Mouse (Mus musculus) monocyte, adult 5-6 weeks (primary cell): Measurements from ENCODE around the gene Klf2. TPM values are rescaled to one million over a fixed set of nuclear protein-coding genes. Genes with fewer than 3 reads are reported as not detected.

Source experiments
- ATAC-seq: fragments of 153-309, 156-312 bp; replicated peaks from 2 replicates; pipeline ENCODE4 v1.8.0; 2017; ENCODE audit warnings: mild to moderate bottlenecking; ENCODE audit not compliant: low TSS enrichment, insufficient number of reproducible peaks, severe bottlenecking, poor library complexity, low FRiP score
- total RNA-seq: library from RNA; stranded (forward); fragments of 200-1000, 200-491, 200-594 nt; gene quantifications from 3 replicates; pipeline ENCODE4 v1.2.3, GENCODE M21; 2017

The Klf2 gene
- total RNA-seq, 1 experiment from 2014 or later, result 183 TPM

DNA sequence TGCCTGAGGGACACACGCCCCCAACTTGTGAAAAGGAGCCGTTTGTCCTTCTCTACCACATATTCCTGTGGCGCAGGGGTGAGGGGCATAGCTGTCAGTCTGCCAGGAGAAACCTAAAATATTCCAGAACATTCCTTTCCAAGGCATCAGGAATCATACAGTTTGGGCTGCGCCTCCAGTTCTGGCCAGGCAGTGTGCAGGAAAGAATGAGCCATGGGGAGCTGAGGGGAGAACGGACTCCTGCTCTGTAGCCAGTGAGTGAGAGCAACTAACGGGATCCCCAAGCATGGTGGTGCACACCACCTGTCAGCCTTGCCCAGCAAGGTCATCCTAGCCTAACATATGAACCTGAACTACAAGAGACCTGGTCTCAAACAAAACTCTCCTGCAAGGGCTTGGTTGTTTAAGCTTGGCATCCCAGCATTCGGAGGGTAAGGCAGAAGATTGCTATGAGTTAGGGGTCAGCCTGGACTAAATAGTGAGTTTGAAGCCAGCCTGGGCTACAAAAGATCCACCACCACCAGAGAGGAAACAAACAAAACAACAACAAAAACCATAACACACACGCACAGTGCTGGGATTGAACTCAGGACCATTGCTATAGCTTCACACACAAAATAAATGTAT lies 15.7 kb upstream of the Klf2 start:
- peak; percentile 24 for ATAC-seq

DNA sequence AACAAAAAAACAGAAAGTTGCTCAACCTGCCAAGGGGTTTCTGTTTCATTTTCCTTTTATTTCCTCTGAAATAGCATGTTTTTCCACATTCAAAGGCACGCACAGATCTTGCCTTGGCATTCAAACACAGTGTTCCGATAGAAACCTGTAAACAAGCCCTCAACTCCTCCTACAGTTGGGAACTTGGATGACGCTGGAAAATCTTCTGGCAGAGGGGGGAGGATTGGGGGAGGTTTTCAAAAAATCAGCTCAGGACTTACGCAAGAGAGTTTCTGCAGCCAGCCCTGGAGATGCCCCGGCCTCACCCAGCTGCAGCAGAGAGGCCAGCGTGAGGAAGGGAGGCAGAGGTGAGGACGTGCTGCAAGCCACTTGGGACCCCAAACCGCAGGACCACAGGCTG lies 15.2 kb upstream of the Klf2 start:
- ATAC-seq, result peak; percentile 87

DNA sequence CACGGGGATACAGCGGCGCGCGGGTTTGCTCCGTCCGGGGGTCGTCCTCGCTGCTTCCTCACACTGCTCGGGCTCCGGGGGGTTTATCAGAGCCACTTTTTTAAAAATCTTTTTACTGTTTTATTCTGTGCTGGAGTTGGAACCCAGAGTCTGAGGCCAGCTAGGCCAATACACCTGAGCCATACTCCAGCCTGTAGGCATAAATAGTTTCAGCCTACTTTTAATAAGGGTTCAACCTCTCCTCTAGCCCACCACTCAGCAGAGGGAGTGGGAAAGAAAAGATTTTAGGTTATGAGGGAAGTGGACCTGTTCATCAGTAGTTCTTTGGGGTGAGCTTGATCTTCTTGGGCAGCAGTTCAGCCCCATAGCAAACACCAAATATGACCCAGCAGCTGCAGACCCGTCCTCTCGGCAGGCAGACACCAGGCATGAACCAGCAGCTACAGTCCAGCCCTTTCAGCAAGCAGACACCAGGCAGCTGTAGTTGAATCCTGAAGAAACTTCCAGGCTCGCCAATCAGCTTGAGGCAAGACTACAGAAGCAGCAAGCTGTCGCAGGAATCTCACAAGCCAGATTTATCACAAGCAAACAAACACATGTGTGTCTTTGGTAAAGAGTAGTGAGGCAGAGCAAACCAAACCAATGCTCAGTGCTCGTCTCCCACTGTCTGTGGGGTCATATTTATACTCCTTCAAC lies 13.5 kb upstream of the Klf2 start, which contains the start of gene Gm10282:
TSS of gene Gm10282 (minus strand) at position 51 of the 696 bp plus-strand sequence.
- no peak for ATAC-seq

DNA sequence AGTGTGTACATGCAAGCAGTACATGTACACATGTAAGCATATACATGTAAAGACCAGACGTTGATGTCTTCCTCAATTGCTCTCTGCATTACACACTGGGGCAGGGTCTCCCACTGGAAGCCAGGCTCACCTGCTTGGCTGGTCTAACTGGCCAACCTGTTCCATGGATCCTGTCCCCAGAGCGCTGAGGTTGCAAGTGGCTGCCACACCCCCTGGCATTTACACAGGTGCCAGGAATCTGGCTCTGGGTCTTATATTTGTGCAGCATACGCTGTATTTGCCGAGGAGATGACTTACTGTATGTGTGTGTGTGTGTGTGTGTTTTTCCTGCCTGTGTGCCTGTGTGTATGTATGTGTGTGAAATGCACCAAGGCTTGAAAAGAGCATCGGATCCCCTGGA lies 11.9 kb upstream of the Klf2 start:
- ATAC-seq, result no peak

DNA sequence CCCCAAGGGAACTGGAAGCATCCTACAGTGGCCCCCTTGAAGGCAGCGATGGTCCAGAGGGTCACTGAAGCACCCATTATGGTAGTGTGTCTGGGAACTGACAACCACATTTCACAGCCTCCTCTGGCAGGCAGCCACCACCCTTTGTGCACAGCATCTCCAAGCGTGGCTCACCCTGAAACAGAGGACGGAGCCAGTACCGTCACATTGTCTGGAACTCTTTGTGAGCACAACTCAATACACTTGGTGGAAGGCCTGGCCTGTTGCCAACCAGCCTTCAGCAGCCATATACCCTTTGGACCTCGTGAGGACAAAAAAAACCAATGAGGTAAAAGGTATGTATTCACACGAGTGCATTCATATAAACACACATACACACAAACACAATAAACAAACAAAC lies 10.6 kb upstream of the Klf2 start:
- ATAC-seq, result no peak

DNA sequence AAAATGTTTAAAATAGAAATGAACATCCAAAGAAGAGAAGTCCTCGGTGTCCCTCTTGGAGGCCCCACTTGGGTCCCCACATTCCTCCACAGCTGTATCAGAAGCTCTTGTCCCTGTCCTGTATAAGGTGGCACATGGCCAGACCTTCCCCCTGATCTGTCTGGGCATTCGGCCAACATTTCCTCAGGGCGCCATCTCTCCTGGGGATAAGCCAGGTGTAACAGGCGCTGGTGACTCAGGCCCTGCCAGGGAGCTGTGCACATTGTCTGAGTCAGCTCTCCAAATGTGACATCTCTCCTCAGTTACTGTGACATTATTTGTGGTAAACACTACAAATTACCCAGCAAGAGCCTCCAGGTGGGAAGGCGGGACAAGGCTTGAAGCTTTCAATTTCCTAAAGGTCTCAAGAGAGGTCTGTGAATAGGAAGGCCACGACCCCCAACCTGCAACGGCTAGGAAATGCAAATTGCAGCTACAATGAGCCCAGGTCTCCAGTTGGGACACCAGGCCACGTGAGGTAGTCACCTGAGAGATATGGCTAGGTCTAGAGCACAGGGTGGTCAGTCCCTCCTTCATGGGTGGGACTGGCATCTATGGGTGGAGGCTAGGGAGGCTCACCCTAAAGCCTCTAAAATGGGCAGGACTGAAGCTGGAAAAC lies 7.9 kb upstream of the Klf2 start:
- no peak for ATAC-seq

DNA sequence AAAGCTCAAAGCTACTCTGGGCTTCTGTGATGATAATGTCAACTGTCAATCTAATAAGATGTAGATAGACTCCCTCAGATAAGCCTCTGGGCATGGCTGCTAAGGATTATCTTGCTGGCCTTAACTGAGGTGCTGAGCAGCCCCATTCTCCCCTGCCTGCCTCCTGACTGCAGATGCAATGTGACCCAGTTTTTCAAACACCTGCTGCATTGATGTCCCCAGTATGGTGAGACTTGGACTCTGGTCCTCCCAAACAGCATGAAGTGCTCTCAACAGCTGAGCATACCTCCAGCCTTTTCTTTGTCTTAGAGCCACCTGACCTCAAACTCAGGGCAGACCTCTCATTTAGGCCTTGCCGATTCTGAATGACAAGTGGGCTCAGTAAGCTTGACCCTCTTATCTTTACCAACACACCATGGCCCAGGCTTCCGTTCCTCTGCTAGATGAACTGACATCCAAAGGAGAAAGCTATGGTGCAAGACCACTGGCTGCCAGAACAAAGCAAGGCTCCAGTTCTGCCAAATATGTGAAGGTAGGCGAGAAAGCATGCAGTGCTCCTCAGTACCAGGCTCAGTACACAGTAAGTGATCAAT lies 5.8 kb upstream of the Klf2 start:
- no peak for ATAC-seq

DNA sequence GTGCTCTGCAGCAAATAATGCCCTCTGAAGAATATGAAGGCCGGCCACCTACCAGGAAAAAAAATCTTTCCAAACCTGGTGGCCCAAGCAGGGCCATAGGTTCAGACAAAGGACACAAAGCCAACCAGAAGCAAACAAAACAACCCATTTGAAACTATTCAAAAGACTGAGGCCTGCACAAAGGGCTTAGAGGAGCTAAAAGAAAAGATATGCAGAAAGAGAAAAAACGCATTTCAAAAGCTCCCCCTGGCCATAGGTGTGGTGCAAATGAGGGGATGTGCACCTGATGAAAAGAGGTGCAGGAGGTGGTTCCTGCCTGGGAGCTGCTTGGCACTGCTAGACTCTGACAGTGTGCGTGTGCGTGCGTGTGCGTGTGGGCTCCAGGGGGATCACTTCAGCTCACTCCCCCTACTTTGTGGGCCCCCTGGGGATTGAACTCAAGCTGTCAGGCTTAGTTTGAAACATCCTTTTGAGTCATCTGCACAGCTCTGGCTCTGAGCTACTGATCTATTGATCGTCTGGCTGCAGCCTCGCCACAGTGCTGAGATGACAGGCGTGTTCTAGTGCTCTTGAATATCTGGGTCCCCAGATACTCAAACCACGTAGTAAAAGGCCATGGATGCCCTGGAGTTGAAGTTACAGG lies 2.7 kb upstream of the Klf2 start:
- ATAC-seq, result no peak

DNA sequence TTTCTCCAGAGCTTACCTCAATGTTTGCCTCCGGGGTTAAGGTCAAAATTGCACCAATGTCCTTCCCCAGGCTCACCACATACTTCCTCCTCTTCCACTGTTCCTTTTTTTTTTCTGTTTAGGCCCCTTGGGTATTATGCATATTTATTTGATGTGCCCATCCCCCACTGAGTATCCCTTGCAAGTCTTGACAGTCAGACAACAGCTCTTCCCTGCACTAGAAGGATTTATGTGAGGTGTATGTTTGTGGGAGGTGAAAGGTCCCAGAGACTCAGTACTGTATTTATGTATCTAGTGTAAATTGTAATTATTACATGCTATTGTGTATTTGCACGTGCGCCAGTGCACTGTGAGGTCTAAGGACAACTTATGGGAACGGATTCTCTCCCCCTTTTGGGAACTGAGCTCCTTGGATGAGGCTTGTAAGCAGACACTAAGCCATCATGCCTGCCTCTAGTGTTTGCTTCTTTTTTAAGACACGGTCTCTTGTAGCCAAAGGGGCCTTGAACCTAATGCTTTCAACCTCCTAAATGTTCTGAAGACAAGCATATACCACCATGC lies 1.0 kb upstream of the Klf2 start:
- ATAC-seq, result peak; percentile 48

DNA sequence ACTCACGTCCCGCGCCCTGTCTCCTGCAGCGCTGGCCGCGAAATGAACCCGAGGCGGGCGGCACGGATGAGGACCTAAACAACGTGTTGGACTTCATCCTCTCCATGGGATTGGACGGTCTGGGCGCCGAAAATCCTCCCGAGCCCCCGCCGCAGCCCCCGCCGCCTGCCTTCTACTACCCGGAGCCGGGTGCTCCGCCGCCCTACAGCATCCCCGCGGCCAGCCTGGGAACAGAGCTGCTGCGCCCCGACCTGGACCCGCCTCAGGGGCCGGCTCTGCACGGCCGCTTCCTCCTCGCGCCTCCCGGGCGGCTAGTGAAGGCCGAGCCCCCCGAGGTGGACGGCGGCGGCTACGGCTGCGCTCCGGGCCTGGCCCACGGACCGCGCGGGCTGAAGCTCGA lies 564 bp downstream of the Klf2 start:
- ATAC-seq, result no peak

DNA sequence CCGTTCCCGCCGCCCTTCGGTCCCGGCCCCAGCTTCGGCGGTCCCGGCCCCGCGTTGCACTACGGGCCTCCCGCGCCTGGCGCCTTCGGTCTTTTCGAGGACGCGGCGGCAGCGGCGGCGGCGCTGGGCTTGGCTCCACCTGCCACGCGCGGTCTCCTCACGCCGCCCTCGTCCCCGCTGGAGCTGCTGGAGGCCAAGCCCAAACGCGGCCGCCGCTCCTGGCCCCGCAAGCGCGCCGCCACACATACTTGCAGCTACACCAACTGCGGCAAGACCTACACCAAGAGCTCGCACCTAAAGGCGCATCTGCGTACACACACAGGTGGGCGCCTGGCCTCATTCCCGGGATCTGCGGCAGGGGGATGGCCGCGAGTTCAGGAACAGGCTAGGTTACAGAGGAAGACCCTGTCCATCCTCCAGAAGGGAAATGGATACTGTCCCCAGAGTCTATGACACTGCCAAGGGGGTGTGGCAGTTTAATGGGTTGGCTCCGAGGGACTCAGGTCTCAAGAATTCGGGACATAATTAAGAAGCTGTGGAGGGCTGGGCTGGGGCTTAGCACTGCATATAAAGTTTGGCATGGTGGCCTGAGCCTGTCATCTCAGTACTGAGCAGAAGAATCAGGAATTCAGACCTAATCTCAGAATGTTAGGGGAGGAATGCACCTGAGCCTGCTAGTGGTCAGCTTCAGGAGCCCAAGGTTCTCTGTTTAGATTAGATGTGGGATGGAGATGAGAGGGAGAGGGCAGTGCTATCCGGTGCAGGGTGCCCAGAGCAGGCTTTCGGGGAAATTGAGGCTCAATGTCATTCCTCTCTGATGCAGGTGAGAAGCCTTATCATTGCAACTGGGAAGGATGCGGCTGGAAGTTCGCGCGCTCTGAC lies 1.3 kb downstream of the Klf2 start:
- ATAC-seq, result no peak

DNA sequence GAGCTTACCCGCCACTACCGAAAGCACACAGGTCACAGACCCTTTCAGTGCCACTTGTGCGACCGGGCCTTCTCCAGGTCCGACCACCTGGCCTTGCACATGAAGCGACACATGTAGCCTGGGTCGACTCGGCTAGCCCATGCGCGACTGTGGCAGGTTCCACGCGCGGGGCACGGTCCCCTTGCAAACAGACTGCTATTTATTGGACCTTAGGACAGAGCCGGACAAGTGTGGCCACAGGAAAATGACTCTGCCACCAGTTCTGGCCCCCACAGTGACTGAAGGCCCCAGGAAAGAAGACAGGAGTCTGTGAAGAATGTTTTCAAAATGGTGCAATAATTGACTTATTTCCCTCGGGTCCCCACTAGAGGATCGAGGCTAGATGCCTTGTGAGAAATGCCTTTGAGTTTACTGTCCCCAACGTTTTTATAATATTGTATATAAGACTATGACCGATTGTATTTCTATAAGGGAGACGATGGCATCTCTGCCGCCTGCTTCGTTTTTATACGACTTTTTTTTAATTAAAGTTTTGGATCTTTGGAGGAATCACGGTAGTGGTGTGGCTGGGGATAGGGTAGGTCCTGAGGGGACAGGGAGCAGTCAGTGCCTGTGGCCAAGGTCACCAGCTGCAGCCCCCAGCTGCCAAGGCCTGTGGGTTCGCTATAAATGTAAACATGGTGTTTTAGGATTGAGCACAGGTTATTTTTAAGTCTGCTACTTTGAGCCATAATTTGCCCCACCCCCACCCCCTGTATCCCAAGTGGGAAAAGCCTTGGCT lies 2.2 kb downstream of the Klf2 start:
- ATAC-seq, result no peak

DNA sequence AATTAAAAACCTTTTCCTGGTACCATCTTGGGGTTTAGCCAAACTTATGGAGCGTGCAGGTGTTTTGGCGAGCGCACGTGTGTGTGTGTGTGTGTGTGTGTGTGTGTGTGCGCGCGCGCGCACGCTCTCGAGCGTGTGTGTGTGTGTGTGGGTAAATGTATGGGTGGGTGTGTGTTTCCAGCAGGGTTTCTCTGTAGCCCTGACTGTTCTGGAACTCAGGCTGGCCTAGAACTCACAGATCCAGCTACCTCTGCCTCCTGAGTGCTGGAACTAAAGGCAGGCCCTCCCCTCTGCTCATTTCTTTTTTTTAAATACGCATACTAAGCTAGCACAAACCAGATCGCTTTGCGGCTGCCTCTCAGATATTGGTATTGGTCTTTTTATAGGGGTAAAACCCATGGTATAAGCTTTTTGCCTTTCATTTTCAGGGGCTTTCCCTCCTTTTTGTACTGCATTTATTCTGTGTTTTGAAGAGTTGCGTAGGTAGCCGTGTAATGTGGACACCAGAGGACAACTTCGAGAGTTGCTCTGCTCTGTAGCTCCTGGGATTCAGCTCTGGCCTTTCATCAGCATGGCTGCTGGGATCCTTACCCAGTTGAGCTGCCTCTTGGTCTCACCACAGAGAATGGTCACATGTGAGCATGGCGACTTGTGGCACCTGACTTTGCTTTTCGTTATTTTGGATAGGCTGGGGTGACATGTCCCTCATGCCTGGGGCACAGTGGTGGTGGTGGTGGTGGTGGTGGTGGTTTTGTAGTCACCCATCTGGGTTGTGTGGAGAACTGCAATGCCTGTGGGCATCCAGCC lies 3.0 kb downstream of the Klf2 start:
- ATAC-seq, result no peak; the same call in 1 of the 2 replicates

DNA sequence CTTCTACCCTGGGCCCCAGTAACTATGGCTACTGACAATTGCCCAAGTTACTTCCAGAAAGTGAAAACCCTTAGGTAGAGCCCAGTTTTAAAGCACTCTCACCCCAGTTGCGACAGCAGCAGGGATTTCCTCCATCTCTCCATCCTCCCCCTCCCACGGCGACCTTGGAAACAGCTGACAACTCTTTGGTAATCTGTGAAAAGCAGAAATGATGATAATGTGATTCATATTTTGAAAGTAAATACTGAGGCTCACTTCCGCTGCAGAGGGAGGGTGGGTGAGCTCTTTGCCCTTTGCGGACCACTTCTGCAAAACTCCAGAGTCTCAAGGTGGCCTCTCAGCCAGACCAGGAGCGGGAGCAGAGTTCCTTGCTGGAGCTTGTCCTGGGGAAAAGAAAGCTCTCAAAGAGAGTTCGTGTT lies 3.6 kb downstream of the Klf2 start:
- ATAC-seq, result peak; percentile 43

DNA sequence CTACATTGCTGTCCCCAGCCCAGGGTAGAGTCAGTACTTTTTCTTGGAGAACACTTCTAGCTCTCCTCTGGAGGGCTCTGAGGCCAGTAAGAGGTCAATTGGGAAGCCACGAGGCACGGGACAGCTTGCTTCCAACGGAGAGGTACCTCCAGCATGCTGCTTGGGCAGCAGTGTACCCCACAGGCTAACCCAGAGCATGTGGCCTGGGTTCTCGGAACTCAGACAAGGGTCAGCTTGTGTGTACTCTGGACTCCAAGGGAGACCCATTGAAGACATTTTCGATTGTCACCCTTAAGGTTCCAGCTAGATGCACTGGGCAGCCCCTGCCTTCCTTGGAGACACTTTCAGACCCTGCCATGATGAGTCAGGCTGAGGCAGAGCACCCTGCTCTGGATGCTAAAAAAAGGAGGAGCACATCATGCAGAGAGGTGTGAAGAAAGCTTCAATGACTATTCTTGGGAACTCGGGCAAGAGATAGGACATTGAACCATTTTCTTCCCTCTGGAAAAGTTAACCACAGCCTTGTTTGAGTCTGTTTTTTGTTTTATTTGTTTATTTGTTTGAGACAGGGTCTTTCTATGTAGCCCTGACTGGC lies 4.4 kb downstream of the Klf2 start:
- no peak for ATAC-seq

DNA sequence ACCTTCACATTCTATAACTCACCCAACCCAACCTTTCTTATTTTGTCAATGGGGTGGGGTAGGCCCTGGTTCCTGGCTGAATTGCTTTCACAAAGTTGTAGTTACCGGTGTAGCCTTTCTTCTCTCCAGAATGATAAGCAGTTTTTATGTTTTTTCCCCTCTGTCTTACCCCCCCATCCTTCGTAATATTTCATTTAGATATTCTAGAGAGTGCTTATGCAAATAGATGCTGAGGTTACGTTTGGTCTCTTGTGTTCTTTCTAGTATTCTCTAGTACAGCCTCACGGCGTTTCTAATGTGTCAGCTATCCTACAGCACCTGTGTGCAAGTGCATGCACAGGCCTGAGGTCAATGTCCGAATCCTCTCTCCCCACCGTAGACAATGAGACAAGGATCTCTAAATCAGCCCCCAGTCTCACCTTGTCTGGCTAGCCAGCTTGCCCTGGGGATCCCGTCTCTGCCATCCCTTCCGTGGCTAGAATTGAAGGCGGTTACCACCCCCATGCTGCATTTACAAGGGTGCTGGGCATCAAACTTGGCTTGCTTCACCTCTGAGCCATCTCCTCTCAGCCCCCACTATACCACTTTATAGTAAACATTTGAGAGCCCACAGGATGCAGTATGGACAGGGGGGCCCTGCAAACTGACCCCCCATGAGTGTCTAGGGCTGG lies 5.3 kb downstream of the Klf2 start:
- no peak for ATAC-seq
